Mouse (Mus musculus): ENCODE measurements at regions not wholly inside any gene's neighbourhood (a gene's known extent, or its start where the extent isn't known, plus 50 kb on each side); places are given as distances from the start of the nearest gene placed in this dataset.

GRCm38 (mm10) chr16:13013891-13014644 is 95.4 kb upstream of the Ercc4 start:
- TF ChIP-seq POLR2A (IDR thresholded peaks at IDR 0.05; ENCODE audit: low read depth, low read length): no peak
- no peak for TF ChIP-seq CTCF (IDR thresholded peaks at IDR 0.05; ENCODE audit: borderline replicate concordance, insufficient read depth, low read length)
